Mouse (Mus musculus) brain, adult 2 months (tissue): ENCODE data around the gene Commd1.

ENCODE experiments used
- DNase-seq: peaks from one replicate; pipeline ENCODE4 v3.0.0; 2011; ENCODE audit warnings: low read depth, low spot score

The Commd1 gene

DNA sequence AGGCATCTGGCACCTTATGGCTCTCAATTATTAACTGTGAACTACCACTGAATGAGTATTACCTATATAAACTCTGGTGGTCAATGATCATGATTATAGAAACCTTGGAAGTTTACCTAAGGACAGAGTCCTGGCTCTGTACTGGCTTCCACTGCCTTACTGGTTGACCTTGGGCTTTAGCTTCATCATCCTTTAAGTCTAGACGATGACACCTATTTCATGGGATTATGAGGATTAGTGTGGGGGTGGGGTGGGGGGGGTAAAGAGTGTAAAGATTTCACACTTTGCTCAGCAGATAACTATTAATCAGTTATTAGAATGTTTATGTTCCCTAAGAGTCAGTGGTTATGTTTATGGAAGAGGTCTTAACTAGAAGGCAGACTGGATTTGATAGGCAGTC lies 7.6 kb upstream of the Commd1 start:
- DNase-seq = no peak

DNA sequence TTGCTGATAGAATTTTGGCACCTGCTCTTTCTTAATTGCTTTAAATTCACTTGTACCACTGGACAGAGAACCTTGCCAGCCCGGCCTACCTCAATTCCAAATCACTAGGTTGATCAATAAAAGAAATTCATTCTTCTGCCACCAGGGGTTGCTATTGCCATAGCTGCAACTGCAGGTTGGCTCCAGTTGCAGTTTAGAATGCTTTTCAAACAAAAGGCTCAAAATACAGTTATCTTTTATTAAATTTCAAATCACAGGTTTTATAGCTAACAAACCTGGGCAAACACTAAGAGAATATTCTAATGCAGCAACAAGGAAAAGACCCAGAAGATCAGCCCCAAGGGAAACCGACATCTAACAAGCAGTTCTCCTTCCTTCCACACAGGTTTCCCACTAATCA lies 5.2 kb upstream of the Commd1 start:
- DNase-seq = peak; percentile 80

DNA sequence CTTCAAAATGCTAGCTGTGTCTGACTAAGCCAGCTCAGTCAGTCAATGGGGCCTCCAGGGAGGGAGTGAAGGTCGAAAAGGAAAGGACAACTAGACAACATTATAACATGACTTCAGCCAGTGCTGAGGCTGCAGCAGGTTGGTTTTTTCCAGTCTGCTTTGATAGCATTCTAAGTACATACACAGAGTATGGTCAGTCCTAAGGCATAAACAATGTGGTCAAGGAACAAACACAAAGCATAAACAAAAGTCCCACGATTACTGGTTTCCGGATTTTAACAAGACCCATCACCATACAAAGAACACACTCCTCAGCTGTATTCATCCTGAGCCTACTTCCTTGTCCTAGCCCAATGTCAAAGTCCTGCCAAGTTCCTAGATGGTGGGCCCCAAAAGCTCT lies 3.3 kb upstream of the Commd1 start:
- no peak for DNase-seq

DNA sequence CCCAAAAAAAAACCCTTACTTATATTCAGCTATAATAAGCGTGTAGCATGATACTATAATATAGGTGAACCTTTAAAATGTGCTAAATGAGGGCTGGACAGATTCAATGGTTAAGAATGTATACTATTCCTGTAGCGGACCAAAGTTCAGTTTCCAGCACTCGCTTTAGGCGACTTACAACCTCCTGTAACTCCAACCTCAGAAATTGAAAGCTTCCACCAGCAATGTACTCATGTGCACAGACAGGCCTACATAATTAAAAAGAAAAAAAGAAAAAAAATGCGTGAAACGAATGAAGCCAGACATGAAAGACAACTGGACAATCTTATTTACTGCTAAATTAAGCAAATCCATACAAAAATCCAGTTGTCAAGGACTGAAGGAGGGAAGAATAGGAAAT lies 664 bp upstream of the Commd1 start:
- DNase-seq = no peak

DNA sequence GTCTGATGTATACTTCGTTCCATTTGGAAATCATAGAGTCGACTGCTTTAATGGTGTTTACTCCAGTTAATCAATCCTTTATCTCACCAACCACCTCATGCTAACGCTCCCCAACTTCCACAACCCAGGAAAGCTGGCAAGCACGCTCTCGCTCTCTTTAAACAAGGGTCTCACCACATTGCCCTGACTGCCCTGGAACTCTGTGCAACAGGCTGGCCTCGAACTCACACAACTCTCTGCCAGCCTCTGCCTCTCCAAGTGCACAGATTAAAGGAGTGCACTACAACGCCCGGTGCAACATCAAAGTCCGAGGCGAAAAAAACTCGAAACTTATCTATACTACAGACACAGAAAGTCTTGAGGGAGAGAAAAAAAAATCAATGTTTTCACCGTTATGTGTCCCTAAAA lies 635 bp downstream of the Commd1 start:
- peak; percentile 20 for DNase-seq

DNA sequence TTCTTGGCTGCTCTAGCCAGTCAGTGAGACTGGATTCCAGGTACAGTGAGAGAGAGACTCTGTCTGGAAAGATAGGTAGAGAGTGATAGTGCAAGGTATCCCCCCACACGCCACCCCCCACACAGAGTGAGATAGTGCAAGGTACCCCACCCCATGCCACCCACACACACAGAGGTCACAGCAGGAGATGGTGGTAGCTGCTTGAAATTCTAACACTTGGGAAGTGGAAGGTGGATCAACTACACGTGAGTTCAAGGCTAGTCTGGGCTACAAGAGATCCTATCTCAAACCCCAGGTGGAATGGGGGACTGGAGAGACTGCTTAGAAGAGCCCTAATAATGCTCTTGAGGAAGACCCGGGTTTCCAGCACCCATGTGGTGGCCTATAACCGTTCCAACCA lies 1.1 kb downstream of the Commd1 start:
- DNase-seq = no peak

DNA sequence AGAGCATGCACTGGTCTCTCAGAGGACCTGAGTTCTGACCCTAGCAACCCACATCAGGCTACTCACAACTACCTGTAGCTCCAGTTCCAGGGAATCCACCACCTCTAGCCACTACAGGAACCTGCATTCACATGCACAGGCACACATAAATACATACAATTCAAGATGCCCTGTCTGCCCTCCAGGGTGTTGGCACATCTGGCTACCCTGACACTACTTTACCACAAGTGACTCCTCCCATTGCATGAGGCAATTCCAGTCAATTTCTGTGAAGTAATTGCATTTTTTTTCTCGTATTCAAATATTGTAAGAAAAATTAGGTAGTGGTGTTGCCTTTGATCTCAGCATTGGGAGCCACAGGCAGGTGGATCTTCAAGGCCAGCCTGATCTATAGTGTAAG lies 3.0 kb downstream of the Commd1 start:
- DNase-seq = no peak

DNA sequence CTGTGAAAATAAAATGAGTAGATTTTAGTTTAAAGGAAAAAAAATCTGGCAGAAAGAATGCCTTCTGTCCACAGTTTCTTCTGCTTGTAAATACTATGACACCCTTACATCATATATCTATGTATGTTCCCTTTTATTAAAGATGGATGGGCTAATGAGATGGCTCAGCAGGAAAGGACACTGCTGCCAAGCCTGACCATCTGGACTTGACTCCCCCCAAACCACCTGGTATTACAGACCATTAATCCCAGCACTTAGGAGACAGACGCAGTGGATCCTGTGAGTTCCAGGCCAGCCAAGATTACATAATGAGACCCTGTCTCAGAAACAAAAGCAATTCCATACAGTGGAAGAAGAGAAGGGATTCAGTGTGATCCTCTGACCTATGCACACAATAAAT lies 3.5 kb downstream of the Commd1 start:
- peak; percentile 87 for DNase-seq

DNA sequence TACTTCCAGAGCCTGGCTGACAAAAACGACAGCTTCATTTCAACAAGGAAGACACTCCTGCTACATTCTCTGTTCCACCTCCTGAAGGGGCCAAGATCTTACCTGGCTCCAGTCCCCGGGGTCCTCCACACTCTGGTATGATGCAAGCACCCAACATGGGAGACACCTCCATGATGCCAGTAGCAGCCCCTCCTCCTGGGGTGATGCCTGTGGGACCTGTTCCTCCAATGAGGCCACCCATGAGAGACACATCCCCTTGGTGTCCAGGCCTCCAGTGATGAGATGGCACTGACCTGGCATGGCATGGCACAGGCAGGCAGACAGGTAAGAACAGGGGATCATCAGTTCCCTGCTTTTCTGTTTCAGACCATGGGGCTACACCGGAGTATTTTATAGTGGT lies 4.0 kb downstream of the Commd1 start:
- DNase-seq = no peak

DNA sequence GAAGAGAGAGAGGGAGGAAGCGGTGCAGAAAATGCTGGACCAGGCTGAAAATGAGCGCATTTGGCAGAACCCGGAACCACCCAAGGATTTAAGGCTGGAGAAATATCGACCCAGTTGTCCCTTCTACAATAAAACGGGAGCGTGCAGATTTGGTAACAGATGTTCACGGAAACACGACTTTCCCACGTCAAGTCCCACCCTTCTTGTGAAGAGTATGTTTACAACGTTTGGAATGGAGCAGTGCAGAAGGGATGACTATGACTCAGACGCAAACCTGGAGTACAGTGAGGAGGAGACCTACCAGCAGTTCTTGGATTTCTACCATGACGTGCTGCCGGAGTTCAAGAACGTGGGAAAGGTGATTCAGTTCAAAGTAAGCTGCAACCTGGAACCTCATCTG lies 8.6 kb downstream of the Commd1 start:
- DNase-seq = peak; percentile 78

DNA sequence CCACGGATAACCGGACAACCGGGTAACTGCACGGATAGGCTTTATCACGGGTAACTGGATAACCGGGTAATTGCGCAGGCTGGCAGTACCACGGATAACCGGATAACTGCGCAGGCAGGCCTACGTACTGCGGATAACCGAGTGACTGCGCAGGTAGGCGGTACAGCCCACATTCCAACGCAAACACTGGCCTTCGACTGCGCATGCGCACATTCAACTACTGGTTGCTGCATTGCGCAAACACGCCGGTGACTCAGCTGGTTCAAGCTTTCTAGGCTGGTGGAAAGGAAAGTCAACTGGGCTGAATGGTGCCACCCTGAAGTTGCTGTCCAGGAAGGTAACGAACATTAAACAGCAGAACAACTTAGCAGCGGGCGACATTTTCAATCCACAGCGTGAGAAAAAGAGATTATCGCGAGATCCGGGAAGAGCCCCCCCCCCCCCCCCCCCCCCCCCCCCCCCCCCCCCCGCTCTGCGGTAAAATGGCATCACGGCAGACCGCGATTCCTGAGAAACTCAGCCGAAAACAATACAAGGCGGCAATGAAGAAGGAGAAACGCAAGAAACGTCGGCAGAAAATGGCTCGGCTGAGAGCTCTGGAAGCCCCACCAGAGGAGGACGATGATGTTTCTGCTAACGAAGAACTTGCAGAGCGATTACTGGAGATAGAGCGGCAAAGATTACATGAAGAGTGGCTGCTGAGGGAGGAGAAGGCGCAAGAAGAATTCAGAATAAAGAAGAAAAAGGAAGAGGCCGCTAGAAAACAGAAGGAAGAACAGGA lies 9.2 kb downstream of the Commd1 start:
- DNase-seq = peak; percentile 92

DNA sequence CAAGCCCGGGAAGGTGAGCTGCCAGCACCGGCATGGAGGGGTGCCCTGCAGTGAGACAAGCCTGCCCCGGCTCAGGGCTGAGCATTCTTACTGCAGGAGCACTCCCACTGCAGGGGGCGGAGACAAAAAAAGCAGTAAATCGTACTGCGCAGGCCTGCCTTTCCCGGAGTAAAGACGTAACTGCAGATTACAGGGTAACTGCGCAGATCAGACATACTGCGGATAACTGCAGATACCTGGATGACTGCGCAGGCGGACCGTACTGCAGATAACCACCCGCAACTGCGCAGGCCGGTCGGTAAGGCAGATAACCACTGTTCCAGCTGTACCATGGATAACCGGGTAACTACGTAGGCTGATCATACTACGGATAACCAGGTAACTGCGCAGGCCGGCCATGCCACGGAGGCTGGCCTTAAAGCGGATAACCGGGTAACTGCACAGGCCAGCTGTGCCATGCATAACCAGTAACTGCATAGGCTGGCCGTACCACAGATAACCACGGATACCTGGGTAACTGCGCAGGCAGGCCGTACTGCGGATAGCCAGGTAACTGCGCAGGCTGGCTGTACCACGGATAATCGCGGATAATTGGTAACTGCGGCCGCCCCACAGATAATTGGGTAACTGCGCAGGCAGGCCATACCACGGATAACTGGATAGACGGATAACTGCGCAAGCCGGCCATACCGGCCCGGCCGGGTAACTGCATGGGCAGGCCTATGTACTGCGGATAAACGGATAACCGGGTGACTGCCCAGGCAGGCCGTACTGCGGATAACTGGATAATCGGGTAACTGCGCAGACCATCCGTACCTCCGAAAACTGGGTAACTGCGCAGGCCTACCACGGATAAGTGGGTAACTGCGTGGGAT lies 10.1 kb downstream of the Commd1 start, which contains the start of gene Zrsr1:
Gene Zrsr1, plus strand, starts transcription at position 171 of the 875 bp plus-strand sequence.
- DNase-seq = peak; percentile 95

DNA sequence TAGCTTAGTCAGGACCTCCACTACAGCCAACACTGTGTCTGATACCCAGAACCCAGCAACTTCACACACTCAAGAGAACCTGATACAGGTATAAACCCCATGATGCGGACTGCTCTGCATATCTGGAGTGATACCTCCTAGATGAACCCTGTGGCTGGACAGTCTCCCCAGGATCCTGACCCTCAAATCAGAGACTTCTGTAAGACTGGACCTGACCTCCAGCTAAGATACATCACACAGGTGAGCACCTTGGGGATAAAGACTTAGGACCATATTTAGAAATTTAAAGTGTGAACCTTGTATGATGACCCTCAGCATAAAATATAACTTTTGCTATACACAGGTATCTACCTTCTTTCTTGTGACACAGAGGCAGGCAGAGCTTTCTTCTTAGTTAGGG lies 11.6 kb downstream of the Commd1 start:
- no peak for DNase-seq

DNA sequence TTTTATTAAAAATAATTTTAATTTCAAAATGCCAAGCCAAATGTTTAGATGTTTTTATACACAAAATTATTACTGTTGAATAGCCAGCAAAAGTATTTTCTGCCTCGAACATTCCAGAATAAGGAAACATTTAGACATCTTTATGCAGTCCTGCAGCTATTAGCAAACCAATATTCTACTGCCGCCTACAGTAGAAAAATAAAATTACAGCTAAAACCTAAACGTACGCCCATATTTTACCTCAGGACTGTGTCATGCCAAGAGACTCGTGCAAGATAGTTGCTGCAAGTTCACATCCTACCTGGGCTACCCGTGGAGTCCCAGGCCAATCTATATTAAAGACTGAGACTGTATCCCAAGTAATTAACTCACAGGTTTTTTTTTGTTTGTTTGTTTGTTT lies 12.7 kb downstream of the Commd1 start:
- peak; percentile 58 for DNase-seq

DNA sequence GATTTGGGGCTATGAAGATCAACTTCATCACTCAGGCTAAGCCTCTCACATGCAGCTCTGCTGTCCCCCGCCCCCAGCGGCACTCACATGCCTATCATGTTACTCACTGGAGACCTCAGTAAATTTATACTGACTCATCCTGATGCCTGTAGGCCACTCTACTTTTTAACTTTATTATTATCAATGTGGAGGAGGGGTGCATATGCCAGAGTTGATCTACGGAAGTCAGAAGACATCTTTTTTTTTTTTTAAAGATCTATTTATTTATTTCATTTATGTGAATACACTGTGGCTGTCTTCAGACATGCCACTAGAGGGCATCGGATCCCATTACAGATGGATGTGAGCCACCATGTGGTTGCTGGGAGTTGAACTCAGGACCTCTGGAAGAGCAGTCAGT lies 16.7 kb downstream of the Commd1 start:
- DNase-seq = no peak

DNA sequence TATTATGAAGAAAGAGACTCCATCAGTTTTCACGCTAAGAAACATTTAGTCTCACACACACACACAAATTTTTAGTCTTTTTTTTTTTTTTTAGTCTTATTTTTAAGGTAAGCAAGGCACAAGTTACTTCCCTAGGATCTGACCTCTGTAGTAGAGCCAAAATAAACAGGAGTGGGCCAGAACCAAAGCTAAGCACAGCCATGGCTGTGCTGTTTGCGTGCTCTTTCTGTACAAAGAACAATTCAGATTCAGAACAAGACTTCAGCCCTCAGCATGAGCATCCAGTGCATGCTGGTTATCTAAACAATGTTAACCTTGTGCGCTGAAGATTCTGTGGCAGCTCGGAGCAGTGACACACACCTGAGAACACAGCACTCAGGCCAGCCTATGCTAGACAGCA lies 17.8 kb downstream of the Commd1 start:
- no peak for DNase-seq

DNA sequence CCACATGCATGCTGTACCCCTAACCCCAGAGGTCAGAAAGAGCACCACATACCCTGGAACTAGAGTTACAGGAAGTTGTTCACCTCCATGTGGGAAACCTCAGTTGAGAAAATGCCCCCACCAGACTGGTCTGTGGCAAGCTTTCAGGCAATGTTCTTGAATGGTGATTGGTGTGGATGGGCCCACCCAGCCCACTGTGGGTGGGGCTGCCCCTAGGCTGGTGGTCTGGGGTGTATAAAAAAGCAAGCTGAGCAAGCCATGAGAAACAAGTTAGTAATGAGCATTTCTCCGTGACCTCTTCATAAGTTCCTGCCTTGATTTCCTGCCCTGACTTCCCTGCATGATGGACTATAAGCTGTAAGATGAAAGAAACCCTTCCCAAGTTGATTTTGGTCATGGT lies 20.1 kb downstream of the Commd1 start:
- no peak for DNase-seq

DNA sequence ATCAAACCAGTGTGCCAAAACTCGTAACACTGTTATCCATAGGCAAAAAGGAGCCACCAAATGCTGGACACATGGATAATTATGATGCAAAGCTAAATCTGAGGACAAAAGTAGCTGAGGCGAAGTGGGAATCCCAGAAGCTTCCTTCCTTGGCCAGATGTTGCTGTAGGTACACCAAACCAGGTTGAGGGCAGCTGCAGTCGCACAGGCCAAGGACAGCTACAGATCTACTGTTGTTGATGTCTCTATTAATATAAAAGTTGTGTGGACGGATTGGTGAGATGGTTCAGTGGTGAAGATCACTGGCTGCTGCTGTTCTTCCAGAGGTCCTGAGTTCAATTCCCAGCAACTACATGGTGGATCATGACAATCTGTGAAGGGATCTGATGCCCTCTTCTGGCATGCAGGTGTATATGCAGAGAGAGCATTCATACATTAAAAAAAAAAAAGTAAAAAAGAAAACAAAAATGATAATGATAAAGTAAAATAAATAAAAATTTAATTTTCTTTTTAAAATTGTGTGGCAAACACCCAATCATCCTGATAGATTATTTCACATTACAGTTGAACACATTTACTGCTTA lies 24.3 kb downstream of the Commd1 start:
- no peak for DNase-seq

DNA sequence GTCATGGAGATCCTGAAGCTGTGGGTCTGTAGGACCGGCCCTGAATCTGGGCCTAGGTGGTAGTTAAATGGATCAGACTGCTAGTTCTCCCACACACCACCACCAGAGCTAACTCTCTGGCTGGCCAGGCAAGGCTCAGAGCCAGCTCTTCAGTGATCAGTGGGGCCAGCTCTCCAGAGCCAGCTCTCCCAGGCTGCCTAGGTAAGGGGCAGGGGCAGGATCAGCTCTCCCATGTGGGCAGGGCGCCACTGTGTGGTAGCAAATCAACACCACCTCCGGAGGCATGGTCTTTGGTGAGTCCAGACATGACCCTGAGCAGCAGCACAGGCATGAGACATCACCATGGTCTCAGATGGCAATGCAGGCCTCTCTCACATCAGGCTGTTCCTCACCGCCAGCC lies 25.4 kb downstream of the Commd1 start:
- peak; percentile 58 for DNase-seq

DNA sequence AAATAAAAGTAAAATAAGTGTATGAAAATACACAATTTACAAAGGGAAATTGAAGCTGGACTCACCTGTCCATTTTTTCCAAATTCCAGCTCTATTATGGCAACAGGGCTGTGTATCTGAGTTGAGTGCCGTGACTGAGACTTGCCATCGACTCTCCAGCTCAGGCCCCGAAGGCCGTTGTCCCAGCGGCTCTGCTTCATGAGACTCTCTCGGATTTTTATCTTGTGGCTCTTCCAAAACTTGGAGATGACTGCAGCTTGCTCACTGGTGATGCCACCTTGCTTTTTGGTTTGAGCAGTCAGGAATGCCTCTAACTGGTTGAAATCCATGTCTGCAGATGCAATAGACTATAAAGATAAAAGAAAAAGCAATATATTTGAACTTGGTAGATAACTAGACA lies 25.8 kb downstream of the Commd1 start:
- DNase-seq = no peak

DNA sequence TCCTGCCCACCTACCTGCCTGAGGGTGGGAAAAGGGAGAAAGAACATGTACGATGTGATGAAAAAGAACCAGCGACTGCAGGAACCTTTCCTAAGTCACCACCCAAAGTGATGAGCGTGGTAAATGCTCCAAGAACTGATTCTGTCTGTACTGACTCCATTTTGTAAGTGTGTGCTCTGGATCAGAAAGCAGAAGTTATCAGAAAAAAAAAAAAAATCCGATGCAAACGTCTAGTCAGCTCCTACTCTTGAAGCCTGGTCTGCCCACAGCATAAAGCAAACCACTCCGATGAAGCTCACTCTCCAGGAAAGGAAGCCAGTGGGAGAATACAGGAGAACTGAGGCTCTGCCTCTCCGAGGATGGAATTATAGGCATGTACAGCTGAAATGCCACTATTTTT lies 29.5 kb downstream of the Commd1 start:
- DNase-seq = no peak

DNA sequence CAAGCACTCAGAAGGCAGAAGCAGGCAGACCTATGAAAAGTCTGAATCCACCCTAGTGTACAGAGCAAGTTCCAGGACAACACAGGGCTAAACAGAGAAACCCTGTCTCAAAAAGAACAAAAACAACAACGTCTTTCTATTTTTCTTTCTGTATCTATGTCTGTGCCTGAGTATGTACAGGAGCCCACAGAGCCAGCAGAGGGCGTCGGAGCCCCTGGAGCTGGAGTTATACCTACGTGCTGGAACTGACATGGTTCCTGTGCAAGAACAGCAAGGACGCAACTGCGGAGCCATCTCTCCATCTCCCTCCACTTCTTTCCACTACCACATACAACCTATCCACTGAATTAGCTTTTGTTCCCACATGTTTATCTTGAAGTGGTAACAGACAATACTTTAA lies 32.1 kb downstream of the Commd1 start:
- no peak for DNase-seq

DNA sequence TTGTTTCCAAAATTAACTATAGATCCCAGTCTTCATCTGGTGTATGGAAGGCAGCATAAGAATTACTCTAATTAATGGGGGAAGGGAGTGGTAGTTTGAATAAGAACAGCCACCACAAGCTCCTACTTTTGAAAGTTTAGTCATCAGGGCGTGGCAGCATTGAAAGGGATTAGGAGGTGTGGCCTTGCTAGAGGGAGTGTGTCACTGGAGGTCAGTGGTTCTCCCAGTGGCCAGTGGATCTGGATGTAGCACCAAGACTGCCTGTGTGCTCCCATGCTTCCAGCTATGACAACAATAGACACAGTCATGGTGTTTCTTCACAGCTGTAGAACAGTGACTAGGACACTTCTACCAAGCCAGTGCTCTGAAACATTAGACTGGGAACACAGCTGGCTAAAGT lies 33.1 kb downstream of the Commd1 start:
- DNase-seq = no peak
